Mouse (Mus musculus) heart, embryonic 16.5 days (tissue): ENCODE measurements around the gene Mmd2. TPM values are rescaled to one million over a fixed set of nuclear protein-coding genes. Genes with fewer than 3 reads are reported as not detected.

Experiments used
- polyA plus RNA-seq: library from polyadenylated mRNA; unstranded; fragments of >200 nt; fragmentation: Nextera tagmentation; extraction: Ambion mirVana; gene quantifications from 2 replicates; pipeline ENCODE4 v1.2.1, GENCODE M21; 2015

Gene Mmd2
- polyA plus RNA-seq, 1 experiment from 2014 or later: 0.24 TPM

Other genes starting within 250 kb of the Mmd2 start
- 2.5 and 4.7 TPM in 2 replicates for gene Foxk1, start 207.3 kb downstream of the Mmd2 start, polyA plus RNA-seq
- 8.8 TPM in 2 replicates for gene Ap5z1, start 144.9 kb downstream of the Mmd2 start, polyA plus RNA-seq
- 0.05 and 0.14 TPM in 2 replicates for gene Papolb, start 78.7 kb downstream of the Mmd2 start, polyA plus RNA-seq
- 9.0 and 11.9 TPM in 2 replicates for gene Radil, start 57.7 kb downstream of the Mmd2 start, polyA plus RNA-seq
- 27.5 and 29.4 TPM in 2 replicates for gene Wipi2, start 18.9 kb upstream of the Mmd2 start, polyA plus RNA-seq
- gene Slc29a4, start 83.7 kb upstream of the Mmd2 start, polyA plus RNA-seq: 1.1 and 1.4 TPM in 2 replicates
- gene Tnrc18, start 208.9 kb upstream of the Mmd2 start, polyA plus RNA-seq: 17.6 and 18.6 TPM in 2 replicates